Mouse (Mus musculus): Measurements from ENCODE around the gene Gm28035.

DNA sequence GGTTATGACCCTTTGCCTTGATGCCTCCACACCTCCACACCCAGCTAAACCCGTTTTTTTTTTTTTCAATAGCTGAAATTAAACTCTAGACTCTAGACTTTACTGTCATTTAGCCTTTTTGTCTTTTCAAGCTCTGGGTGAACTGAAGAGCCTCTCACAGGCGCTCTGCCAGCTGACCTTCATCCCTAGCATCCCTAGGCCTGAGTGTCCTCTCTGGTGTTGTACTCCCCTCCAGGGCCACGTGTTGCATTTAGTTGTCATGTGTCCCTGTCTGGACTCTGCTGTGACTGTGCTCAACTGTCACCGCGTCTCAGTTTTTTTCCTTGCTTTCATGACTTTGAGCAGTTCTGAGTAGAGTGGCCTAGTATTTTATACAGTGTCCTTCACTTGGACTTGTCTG, 59.6 kb downstream of the Gm28035 start:
- TF ChIP-seq CTCF (IDR thresholded peaks at IDR 0.05; ENCODE audit: low read depth, low read length) (no peak), POLR2A (IDR thresholded peaks at IDR 0.05; ENCODE audit: insufficient read depth, low read length) (no peak)
